Comparison of ENCODE assay signal across 24 mouse cellular contexts in the genomic region with DNA sequence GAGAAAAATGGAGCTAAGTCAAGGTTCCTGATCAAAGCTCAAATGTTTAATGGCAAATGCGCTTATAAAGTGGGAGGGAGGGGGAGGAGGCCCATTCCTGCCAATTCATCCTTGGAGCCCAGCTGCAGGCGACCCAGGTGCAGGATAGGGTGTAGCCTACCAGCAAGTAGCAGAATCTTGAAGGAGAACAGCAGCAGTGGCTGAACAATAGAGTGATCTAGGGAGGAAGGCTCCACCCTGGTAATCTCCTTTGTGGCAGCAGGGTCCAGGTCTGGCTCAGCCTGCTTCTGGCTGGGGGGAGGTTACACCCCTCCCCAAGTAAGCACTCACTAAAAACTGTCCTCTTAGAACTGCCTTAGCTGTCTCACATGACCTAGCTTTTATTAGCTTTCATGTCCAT.
A peak's percentile ranks its signal among the peaks of the same experiment; 100 is the strongest.
DNase-seq lines count a peak whose midpoint lies in the region; ATAC-seq and TF ChIP-seq lines count a peak whose summit lies in the region.
"Had no signal": no experiment of that assay in that cellular context is flagged by ENCODE, and none has a peak within 500 bp of the region (broad histone marks: within the 10 kb centered on the region; RNA-seq: fewer than 3 reads in every experiment).

No protein-coding gene starts in this region.

- no peak for DNase-seq in kidney, adult 18-20 months
- DNase-seq in ES-E14 (ENCODE audit: low read depth, low spot score) = peak; percentile 73
- DNase-seq in embryo, embryonic 9.5 days (ENCODE audit: extremely low spot score) = no peak
- DNase-seq in embryonic facial prominence, embryonic 10.5 days (ENCODE audit: low spot score) = no peak
- DNase-seq in right cerebral cortex, postnatal 10 days (ENCODE audit: low spot score in 2 of 2) = no peak
- DNase-seq: adrenal gland, adult 8-10 months; cerebellum, adult 18-20 months; cerebellum, postnatal 25 days; embryo, embryonic 11 days; gastrocnemius, postnatal 25 days; lung, postnatal 36 days; right cerebral cortex, adult 18-20 months; thymus, adult 18-20 months; thymus, postnatal 4 days had no signal

- no peak overlapping the region for H3K4me2 ChIP-seq in kidney, embryonic 15.5 days
- H3K4me2 ChIP-seq: embryonic facial prominence, embryonic 15.5 days; hindbrain, embryonic 12.5 days; lung, embryonic 15.5 days; neural tube, embryonic 15.5 days had no signal

- H3K27ac ChIP-seq in kidney, embryonic 15.5 days = no peak overlapping the region
- peak overlapping the region; percentile 89 for H3K27ac ChIP-seq in ES-E14 (ENCODE audit: insufficient read depth, low read depth, low read length, poor library complexity, severe bottlenecking)
- no peak overlapping the region for H3K27ac ChIP-seq in embryonic facial prominence, embryonic 10.5 days (replicated peaks)
- H3K27ac ChIP-seq: embryonic facial prominence, embryonic 15.5 days; hindbrain, embryonic 12.5 days; limb, embryonic 10.5 days; lung, embryonic 15.5 days; neural tube, embryonic 15.5 days had no signal

- 45% methylated on average over 2 of the region's 2 CpGs for WGBS in kidney, embryonic 15.5 days
- 58% methylated on average over 2 of the region's 2 CpGs for WGBS in embryonic facial prominence, embryonic 10.5 days

- no peak overlapping the region for H3K9ac ChIP-seq in kidney, embryonic 15.5 days
- no peak overlapping the region; the same call in 1 of the 2 replicates for H3K9ac ChIP-seq in ES-E14 (ENCODE audit: insufficient read depth, low read depth, low read length, poor library complexity, severe bottlenecking)
- H3K9ac ChIP-seq: embryonic facial prominence, embryonic 15.5 days; hindbrain, embryonic 12.5 days; lung, embryonic 15.5 days; neural tube, embryonic 15.5 days had no signal

- no peaks in the 10 kb centered on the region for H3K27me3 ChIP-seq in kidney, embryonic 15.5 days
- H3K27me3 ChIP-seq in E14TG2a.4 (ENCODE audit: insufficient read depth, low read length) = no peaks in the 10 kb centered on the region
- no peaks in the 10 kb centered on the region for H3K27me3 ChIP-seq in embryonic facial prominence, embryonic 10.5 days (replicated peaks; ENCODE audit: low read depth, poor library complexity, severe bottlenecking)
- H3K27me3 ChIP-seq: embryonic facial prominence, embryonic 15.5 days; hindbrain, embryonic 12.5 days; lung, embryonic 15.5 days; neural tube, embryonic 15.5 days had no signal

- ATAC-seq in kidney, embryonic 15.5 days (replicated peaks; ENCODE audit: low FRiP score) = peak; percentile 52; the same call in 1 of the 2 replicates
- ATAC-seq in common myeloid progenitor, adult 5-6 weeks (replicated peaks; ENCODE audit: low read depth, poor library complexity, severe bottlenecking) = 0 out of 2 replicates have a peak, but pooled peaks have one; percentile 23
- ATAC-seq: activated CD4-positive, CD25-positive, alpha-beta regulatory T cell, adult 4 months; forebrain, embryonic 16.5 days had no signal

- no peaks in the 10 kb centered on the region for H3K36me3 ChIP-seq in kidney, embryonic 15.5 days
- peaks cover 5% of the 10 kb centered on the region; the same call in 1 of the 2 replicates for H3K36me3 ChIP-seq in E14TG2a.4 (ENCODE audit: insufficient read depth, low read length)
- no peaks in the 10 kb centered on the region for H3K36me3 ChIP-seq in ES-E14 (ENCODE audit: control insufficient read depth, insufficient read depth, low read length, poor library complexity, severe bottlenecking)
- peaks cover 22% of the 10 kb centered on the region for H3K36me3 ChIP-seq in embryonic facial prominence, embryonic 10.5 days (replicated peaks)
- H3K36me3 ChIP-seq: hindbrain, embryonic 12.5 days; neural tube, embryonic 15.5 days had no signal

- no peak overlapping the region for H3K4me3 ChIP-seq in kidney, embryonic 15.5 days (replicated peaks)
- peak overlapping the region; percentile 37 for H3K4me3 ChIP-seq in E14TG2a.4 (replicated peaks; ENCODE audit: low read length)
- H3K4me3 ChIP-seq in ES-E14 (ENCODE audit: insufficient read depth in 1 of 2, low read depth in 1 of 2, low read length in 2 of 2, poor library complexity in 1 of 2, severe bottlenecking in 1 of 2) = peak overlapping the region; percentile 24 to 58
- H3K4me3 ChIP-seq in embryonic facial prominence, embryonic 10.5 days = no peak overlapping the region
- H3K4me3 ChIP-seq: embryonic facial prominence, embryonic 15.5 days; hindbrain, embryonic 12.5 days; limb, embryonic 10.5 days; lung, embryonic 15.5 days; neural tube, embryonic 15.5 days had no signal

- no peak for TF ChIP-seq CTCF in E14TG2a.4 (conservative IDR thresholded peaks at IDR 0.05; ENCODE audit: low read length)

- H3K4me1 ChIP-seq in kidney, embryonic 15.5 days = 0 out of 2 replicates have a peak, but pooled peaks cover 3% of the 10 kb centered on the region
- H3K4me1 ChIP-seq in E14TG2a.4 (replicated peaks; ENCODE audit: low read depth, low read length) (peaks cover 75% of the 10 kb centered on the region), ES-E14 (ENCODE audit: control insufficient read depth in 2 of 2, insufficient read depth in 2 of 2, low read length in 2 of 2, poor library complexity in 1 of 2) (peaks cover 6 to 35% of the 10 kb centered on the region in 2 experiments)
- H3K4me1 ChIP-seq in embryonic facial prominence, embryonic 10.5 days = no peaks in the 10 kb centered on the region
- H3K4me1 ChIP-seq: embryonic facial prominence, embryonic 15.5 days; hindbrain, embryonic 12.5 days; limb, embryonic 10.5 days; lung, embryonic 15.5 days; neural tube, embryonic 15.5 days had no signal

- peaks cover 2% of the 10 kb centered on the region; the same call in 1 of the 2 replicates for H3K9me3 ChIP-seq in kidney, embryonic 15.5 days (replicated peaks)
- H3K9me3 ChIP-seq in E14TG2a.4 (ENCODE audit: low read length) (no peaks in the 10 kb centered on the region), ES-E14 (ENCODE audit: control insufficient read depth, insufficient read depth, low read depth, low read length) (no peaks in the 10 kb centered on the region)
- H3K9me3 ChIP-seq in embryonic facial prominence, embryonic 10.5 days = peaks cover 27% of the 10 kb centered on the region; the same call in 1 of the 2 replicates
- H3K9me3 ChIP-seq: lung, embryonic 15.5 days; neural tube, embryonic 15.5 days had no signal

- in situ Hi-C loops in ES-E14 (cut with MboI; ENCODE audit: low sequenced_read_pairs in 2 of 2, unreplicated experiment in 2 of 2) = no loop called here

TF ChIP-seq in ES-E14, 5 proteins besides CTCF, POLR2A, EP300 and RAD21:
- TF ChIP-seq MAFK (IDR thresholded peaks at IDR 0.05; ENCODE audit: insufficient read depth, low read depth, low read length) = peak; percentile 78; the same call in 1 of the 2 replicates
- no peak for TF ChIP-seq ZNF384 (IDR thresholded peaks at IDR 0.05; ENCODE audit: low read depth, low read length)

Comparison
In these comparisons a context has a peak if more than half of its experiments do, and no peak if none do; other contexts are left out.
1. H3K4me3 ChIP-seq: peak in E14TG2a.4 (single experiment) and ES-E14 (2 of 2); none in kidney, embryonic 15.5 days (single experiment) and embryonic facial prominence, embryonic 10.5 days (single experiment).